Mouse (Mus musculus) megakaryocyte, embryonic 14.5 days (primary cell): ENCODE measurements around the gene 2010109A12Rik.

ENCODE experiments used
- FLI1 ChIP-seq: IDR thresholded peaks from 2 replicates; pipeline ENCODE4 v1.6.1; 2012; ENCODE audit warnings: low read length, inconsistent platforms, mixed read lengths
- GATA1 ChIP-seq: IDR thresholded peaks from 3 replicates; pipeline ENCODE4 v1.6.1; 2012; ENCODE audit warnings: mixed read lengths, low read length, inconsistent platforms, borderline replicate concordance

- no peak for TF ChIP-seq GATA1
- no peak for TF ChIP-seq FLI1
Observed at GRCm38 (mm10) chr5:93224549-93224948, 18.2 kb downstream of the 2010109A12Rik start.
